Mouse (Mus musculus) right cerebral cortex, postnatal 10 days (tissue): ENCODE measurements around the gene Lsamp.
A peak's percentile ranks its signal among the peaks of the same experiment; 100 is the strongest.

ENCODE experiments used
- DNase-seq, 2 experiments: peaks; one replicate each; pipeline ENCODE4 v3.0.0; 2021; ENCODE audit warnings: low spot score in 2 of 2

The Lsamp gene

DNA sequence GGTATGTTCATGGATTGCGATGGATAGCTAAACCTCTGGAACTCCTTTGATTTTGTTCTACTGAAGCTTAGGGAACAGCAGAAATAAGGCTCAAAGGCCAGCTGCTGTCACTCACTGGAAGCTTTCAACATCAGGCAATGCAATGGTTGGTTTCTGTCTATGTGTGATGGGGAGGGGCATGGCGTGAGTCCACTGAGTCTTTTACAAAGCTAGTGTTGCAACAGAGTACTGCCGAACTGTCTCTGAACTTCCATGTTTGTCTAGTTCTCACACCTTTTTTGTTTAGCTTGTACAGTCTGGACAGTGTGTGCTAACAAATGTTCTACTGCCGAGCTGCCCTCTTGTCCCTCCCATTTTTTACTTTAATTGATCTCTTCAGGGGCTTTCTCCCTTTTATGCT is 1258.7 kb downstream of the Lsamp start:
- no peak for DNase-seq

DNA sequence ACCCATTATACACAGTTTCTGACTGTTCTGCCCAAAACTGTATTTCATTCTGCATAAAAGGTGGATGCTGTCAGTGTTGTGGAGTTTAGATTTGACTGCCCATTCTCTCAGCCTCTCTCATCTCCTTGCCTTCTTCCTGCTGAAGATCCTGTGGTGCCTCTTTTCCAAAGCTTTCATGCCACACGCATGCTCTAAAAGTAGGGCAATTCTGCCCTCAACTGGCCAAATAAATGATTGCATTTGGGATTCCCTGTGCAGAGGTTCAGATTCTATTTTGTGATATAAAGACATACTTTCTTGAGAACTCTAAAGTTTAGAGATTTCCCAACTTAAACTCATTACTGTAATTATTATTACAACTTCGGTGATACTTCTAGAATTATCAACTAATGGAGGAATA is 1260.5 kb downstream of the Lsamp start:
- peak; percentile 78 to 82 for DNase-seq

GRCm38 (mm10) chr16:41258145-41259035 is 1274.2 kb downstream of the Lsamp start:
- peak; percentile 78 to 88 for DNase-seq

DNA sequence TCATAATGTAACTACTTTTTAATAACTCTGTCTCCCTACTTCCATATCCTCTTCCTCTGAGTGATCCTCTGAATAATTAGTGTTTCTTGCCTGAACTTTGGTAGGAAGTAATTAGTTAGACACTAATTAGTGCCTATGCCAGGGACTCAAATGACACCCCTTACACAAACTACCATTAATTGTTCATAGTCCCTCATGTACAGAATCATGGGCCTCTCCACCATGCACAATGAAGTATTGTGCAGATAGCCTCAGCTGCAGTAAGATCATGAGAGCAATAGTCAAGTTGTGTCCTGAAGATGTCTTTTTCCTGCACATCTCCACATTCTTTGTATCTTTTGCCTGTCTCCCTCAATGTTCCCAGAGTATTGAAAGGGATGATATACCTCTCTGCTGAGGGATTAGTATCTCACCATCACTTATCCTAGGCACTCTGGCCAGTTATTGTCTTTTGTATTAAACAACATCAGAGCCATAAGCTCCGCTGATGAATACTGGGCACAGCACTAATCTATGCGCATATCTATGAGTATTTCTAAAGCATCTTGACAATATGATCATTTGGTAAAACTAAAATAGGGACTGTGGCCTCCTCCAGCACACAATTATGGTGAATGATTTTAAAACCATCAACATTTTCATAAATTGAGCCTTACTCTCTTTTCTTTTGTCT is 1292.0 kb downstream of the Lsamp start:
- DNase-seq: no peak

GRCm38 (mm10) chr16:41317992-41318391 is 1333.8 kb downstream of the Lsamp start:
- DNase-seq: peak in 1 of 2 experiments; percentile 25

DNA sequence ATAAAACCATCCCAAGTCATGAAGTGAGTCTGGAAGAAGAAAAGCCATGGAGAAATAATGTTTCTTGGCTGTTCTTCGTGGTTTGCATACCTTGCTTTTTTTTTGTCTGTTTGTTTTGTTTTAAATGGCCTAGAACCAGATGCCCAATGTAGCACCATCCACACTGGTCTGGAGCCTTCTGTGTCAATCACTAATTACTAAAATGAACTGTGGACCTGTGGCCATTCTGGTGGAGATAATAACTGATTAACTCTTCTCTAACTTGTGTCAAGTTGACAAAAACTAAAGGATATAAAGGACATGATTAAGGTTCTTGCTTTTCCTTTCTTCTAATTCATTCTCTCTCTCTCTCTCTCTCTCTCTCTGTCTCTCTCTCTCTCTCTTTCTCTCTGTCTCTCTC is 1359.3 kb downstream of the Lsamp start:
- no peak for DNase-seq

DNA sequence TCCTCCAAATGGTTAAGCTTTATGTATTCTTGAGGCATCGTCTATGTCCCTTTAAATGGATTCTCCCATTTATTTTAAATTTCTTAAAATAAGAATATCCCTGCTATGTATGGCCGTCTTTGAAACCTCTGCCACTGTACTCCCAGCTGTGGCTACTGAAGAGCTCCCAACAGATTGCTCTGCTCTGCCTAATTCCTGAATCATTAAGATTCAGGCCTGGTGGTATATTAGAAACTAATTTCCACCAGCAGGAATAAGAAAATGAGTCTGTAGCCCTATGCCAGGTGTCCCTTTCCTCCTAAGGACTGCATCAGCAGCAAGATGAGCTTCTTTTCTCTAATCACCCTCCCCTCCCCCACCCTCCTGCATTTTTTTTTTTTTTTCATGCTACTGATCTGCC is 1381.0 kb downstream of the Lsamp start:
- no peak for DNase-seq

DNA sequence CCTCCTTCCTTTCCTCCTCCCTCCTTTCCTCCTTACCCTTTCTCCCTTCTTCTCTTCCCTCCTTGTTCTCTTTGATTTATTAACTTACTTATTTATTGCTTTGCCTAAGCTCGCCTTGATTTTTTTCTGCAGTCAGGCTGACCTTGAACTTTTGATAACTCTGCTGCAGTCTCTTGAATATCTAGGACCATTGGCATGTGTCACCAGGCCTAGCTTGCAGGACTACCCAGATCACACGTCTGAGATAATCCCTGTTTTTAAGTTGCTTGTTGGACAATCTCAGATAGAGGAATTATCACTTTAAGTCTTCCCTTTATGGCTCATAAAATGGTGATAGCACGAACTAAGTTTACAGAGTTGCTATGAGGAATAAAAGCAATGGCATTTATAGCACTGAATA is 1399.5 kb downstream of the Lsamp start:
- no peak for DNase-seq

DNA sequence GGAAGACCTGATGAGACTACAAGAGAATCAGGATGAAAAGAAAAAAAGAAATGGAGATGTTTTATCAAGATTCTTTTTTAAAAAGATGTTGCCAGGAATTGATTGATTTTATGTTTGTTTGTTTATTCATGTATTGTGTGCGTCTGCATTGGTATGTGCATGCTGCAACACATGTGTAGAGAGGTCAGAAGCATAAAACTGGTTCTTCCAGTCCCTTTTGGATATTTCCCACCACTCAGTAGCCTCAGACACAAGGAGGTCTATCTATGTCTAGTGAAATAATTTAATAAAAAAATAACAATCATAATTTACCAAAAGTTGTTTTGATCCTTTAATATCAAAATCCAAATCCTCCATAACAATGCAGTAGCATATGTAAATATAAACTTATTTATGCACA is 1400.1 kb downstream of the Lsamp start:
- DNase-seq: no peak

DNA sequence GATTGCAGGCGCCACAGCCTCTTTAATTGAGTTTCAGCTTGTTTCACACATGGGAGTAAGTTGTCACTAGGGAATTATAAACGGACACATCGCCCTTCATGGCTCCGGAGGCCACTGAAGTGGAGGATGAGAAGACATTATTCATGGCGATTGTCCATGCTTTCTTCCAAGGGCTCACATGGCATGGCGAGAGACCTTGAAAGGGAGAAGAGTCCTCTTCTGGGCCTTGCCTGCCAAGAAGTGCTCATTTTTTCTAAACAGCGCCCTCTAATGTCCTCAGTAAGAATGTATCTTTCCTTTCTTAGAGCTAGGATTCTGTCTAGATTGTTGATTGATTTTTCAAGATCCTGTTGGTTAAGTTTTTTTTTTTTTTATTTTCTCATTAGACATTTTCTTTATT is 1424.7 kb downstream of the Lsamp start:
- no peak for DNase-seq

- no peak for DNase-seq
Measured at GRCm38 (mm10) chr16:41410671-41411070, 1426.5 kb downstream of the Lsamp start.

DNA sequence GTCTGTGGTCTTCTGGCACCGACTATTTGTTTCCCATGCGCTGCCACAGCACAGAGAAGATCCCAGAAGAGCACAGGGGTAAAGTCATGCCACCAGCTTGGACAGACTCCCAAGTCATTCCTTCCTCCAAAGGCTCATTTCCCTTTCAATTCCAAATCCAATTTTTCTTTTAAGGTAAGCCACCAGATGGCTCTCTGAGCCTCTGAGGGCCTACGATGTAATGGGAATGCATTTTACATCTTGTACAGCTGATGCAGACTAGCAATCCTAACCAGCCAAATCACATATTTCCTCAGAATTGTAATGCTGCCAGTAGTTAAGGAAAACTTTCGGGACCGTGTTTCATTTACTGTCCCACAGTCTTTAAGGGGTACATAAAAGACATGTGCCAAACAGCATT is 1433.2 kb downstream of the Lsamp start:
- peak; percentile 33 for DNase-seq

GRCm38 (mm10) chr16:41467391-41467790 is 1483.2 kb downstream of the Lsamp start:
- no peak for DNase-seq

GRCm38 (mm10) chr16:41478694-41479093 is 1494.5 kb downstream of the Lsamp start:
- DNase-seq: no peak

DNA sequence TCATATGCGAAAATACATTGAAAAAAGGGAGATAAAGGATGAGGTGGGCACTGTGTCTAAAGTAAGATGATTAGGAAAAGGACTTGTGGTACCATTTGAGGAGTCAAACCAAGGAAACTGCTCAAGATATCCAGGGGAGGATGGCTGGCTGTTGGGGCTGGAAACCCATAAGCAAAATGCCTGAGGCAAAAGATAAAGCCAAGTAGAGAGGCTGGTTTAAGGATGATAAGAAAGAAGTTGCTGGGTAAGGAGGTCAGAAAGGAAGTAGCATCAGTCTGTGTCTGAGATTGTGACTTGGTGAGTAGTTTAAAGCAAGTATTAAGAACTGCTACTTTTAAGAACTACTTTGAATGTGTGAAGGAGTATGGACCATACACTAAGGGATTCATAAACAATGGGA is 1497.7 kb downstream of the Lsamp start:
- DNase-seq: no peak

DNA sequence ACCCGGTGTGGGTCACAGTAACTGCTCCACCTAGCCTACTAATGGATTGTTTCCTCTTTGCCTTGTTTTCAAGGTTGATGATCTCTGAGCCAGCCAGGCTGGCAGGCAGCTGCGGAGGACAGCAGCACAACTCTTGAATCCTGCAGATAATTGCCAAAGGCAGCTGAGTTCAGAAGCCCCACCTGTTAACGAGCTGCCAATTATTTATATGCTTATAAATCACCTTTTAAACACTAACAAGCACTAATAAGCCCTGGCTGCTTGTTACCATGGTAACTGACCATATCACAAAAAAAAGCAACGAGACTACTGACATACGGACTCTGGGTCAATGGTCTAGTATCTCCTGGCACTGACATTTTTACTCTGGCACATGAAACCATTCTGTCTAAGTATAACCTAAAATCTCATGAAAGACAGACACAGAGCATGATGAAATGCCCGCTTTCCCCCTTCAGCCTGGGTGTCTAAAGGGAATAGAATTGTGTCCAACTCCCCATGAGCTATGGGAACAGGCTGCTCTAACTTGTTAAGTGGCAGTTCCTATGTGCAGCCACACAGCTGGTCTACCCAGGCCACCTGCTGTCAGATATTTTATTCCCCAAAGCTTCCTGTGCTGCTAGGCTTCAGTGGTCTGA is 1526.9 kb downstream of the Lsamp start:
- no peak for DNase-seq

GRCm38 (mm10) chr16:41521566-41521965 is 1537.4 kb downstream of the Lsamp start:
- no peak for DNase-seq

GRCm38 (mm10) chr16:41524266-41524665 is 1540.1 kb downstream of the Lsamp start:
- DNase-seq: peak in 1 of 2 experiments; percentile 39

DNA sequence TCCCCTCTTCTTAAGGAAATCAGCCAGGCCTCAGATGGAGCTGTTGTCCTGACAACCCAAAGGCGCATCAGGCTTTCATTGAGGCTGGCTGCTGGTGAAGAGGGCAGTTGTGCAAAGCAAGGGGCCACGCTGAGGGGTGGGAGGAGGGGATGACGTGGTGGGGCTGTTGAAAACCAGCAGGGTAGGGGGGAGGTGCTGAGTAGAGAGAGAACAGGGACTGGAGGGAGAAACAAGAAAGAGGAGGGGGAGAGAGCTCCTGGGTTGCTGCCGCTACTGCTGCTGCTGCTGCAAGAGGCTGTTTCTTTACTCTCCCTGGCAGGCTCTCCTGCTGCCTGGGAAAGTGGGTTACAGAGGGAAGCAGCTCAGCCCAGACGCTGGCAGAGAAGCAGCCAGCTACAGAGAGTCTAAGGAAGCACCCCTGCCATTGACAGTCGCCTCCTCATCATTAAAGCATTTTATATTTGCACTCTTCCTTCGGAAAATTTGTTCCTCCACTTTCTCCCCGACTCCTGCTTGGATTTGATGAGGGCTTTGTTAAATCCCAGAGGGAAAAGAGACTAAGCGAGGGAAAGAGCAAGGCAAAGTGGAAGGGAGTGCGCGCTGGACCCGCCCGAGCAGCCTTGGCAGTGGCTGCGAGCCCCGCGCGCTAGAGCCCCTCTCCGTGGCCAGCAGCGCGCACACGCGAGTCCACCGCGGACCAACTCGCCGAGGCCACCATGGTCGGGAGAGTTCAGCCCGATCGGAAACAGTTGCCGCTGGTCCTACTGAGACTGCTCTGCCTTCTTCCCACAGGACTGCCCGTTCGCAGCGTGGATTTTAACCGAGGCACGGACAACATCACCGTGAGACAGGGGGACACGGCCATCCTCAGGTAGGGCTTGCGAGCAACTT is 1548.7 kb downstream of the Lsamp start:
- peak; percentile 83 to 88 for DNase-seq

DNA sequence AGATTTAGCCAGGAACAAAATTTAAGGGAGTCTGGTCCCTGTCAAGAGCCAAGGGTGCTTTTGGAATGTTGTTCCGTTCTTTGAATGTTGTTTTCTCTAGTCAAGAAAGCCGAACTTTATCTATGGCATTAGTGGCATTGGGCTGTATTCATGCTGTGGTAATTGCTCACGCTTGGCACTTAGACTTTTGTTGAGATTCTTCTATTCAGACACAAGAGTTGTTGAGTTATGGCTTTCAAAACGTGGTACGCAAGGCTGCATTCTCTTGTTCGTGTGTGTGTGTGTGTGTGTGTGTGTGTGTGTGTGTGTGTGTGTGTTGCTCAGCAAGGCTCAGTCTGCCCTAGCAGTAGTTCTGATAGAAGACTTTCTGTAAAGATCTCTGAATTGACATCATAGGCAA is 1549.5 kb downstream of the Lsamp start:
- DNase-seq: peak in 1 of 2 experiments; percentile 34

DNA sequence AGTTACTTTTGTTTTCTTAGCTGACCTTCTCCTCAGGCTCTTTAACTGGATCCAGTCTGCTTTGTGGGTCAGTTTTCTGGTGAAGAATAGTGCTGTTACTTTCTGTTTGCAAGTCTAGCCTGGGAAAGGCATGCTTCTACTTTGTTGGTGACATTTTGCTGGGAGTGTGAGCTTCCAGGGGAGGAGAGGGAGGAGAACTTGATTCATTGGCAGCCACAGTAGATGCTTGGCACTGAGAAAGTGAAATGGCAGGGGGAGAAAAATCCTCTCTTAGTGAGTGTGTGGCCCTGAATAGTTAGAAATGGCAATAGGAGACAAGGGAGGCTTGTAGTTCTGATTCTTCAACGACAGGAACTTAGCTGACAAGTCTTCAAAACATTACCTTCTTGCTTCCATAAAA is 1551.6 kb downstream of the Lsamp start:
- peak in 1 of 2 experiments; percentile 38 for DNase-seq

DNA sequence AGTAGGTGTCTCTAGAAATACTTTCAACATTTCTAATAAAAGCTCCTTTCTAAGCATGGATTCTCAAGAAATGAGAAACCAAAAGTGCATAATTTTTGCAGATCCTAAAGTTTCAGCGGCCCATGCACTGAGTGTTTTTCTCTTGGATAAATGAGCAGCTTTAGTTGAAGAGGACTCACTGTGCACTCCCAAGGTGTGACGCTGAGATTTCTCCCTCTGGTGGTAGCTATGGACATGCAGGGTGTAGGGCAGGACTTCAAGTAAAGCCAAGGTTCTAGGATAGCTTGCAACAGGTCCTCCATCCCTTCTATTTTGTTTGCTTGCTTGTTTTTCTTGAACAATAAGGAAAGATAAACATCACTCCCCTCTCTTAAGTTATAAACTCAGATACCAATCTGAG is 1558.5 kb downstream of the Lsamp start:
- DNase-seq: no peak
